Mouse (Mus musculus) brain, embryonic 14.5 days (tissue): ENCODE data around the gene S1pr4. TPM values are rescaled to one million over a fixed set of nuclear protein-coding genes. Genes with fewer than 3 reads are reported as not detected.

Experiments used
- DNase-seq: peaks from one replicate; pipeline ENCODE4 v3.0.0-alpha.2; 2011; ENCODE audit warnings: low read depth
- CTCF ChIP-seq: fragments of 200-500 bp; IDR thresholded peaks from 2 replicates; pipeline ENCODE4 v1.5.1; 2012; ENCODE audit warnings: inconsistent platforms, mild to moderate bottlenecking, moderate library complexity, borderline replicate concordance; ENCODE audit not compliant: insufficient read depth, insufficient read length; ENCODE audit errors: extremely low read depth
- POLR2A ChIP-seq: fragments of 200-500 bp; IDR thresholded peaks from 2 replicates; pipeline ENCODE4 v1.6.1; 2012; ENCODE audit warnings: mild to moderate bottlenecking, inconsistent platforms, borderline replicate concordance; ENCODE audit not compliant: poor library complexity, insufficient read depth, insufficient read length, severe bottlenecking; ENCODE audit errors: extremely low read depth
- polyA plus RNA-seq: library from polyadenylated mRNA; depleted of rRNA; stranded (reverse); fragments of >200 nt; gene quantifications from 2 replicates; pipeline ENCODE4 v1.2.3, GENCODE M21; 2012; rRNA removed

The S1pr4 gene
- polyA plus RNA-seq, 1 experiment, result 0.59 TPM

GRCm38 (mm10) chr10:81450140-81450539 lies 49.8 kb downstream of the S1pr4 start:
- peak; percentile 99 for TF ChIP-seq CTCF
- TF ChIP-seq POLR2A, result no peak
- DNase-seq, result peak; percentile 92

Other genes with a start within 250 kb of the S1pr4 start
- gene Matk, start 247.2 kb downstream of the S1pr4 start, polyA plus RNA-seq, result 30.6 and 31.9 TPM in 2 replicates
- gene Mrpl54, start 233.2 kb downstream of the S1pr4 start, polyA plus RNA-seq, result 67.0 and 72.1 TPM in 2 replicates
- gene Apba3, start 233.2 kb downstream of the S1pr4 start, polyA plus RNA-seq, result 45.2 and 47.0 TPM in 2 replicates
- gene Tjp3, start 208.6 kb downstream of the S1pr4 start, polyA plus RNA-seq, result 4.6 and 4.9 TPM in 2 replicates
- 267 and 268 TPM in 2 replicates for gene Pip5k1c, start 207.2 kb downstream of the S1pr4 start, polyA plus RNA-seq
- 41.4 and 44.3 TPM in 2 replicates for gene Cactin, start 179.0 kb downstream of the S1pr4 start, polyA plus RNA-seq
- 5.0 and 5.3 TPM in 2 replicates for gene Tbxa2r, start 171.4 kb downstream of the S1pr4 start, polyA plus RNA-seq
- 0.05 and 0.16 TPM in 2 replicates for gene Gipc3, start 156.9 kb downstream of the S1pr4 start, polyA plus RNA-seq
- 49.5 and 63.8 TPM in 2 replicates for gene Hmg20b, start 149.7 kb downstream of the S1pr4 start, polyA plus RNA-seq
- gene Mfsd12, start 142.6 kb downstream of the S1pr4 start, polyA plus RNA-seq, result 13.1 and 15.6 TPM in 2 replicates
- 0.19 and 0.25 TPM in 2 replicates for gene 4930404N11Rik, start 134.3 kb downstream of the S1pr4 start, polyA plus RNA-seq
- gene Fzr1, start 121.6 kb downstream of the S1pr4 start, polyA plus RNA-seq, result 154 and 184 TPM in 2 replicates
- 64.0 and 67.4 TPM in 2 replicates for gene Dohh, start 115.7 kb downstream of the S1pr4 start, polyA plus RNA-seq
- 6.8 and 9.6 TPM in 2 replicates for gene Gm48551, start 115.7 kb downstream of the S1pr4 start, polyA plus RNA-seq
- 8.7 and 9.4 TPM in 2 replicates for gene Gm48552, start 111.1 kb downstream of the S1pr4 start, polyA plus RNA-seq
- 3.0 and 4.2 TPM in 2 replicates for gene Smim24, start 107.1 kb downstream of the S1pr4 start, polyA plus RNA-seq
- 9.2 and 16.7 TPM in 2 replicates for gene Nfic, start 44.5 kb downstream of the S1pr4 start, polyA plus RNA-seq
- gene Celf5, start 17.4 kb downstream of the S1pr4 start, polyA plus RNA-seq, result 396 and 427 TPM in 2 replicates
- gene Ncln, start 3.7 kb downstream of the S1pr4 start, polyA plus RNA-seq, result 152 and 206 TPM in 2 replicates
- 0.95 and 1.1 TPM in 2 replicates for gene Gna15, start 24.1 kb upstream of the S1pr4 start, polyA plus RNA-seq
- 110 and 115 TPM in 2 replicates for gene Gna11, start 45.1 kb upstream of the S1pr4 start, polyA plus RNA-seq
- 568 and 696 TPM in 2 replicates for gene Aes, start 59.4 kb upstream of the S1pr4 start, polyA plus RNA-seq
- gene Tle2, start 74.4 kb upstream of the S1pr4 start, polyA plus RNA-seq, result 82.1 and 123 TPM in 2 replicates
- gene Tle6, start 100.9 kb upstream of the S1pr4 start, polyA plus RNA-seq, result 5.3 and 8.2 TPM in 2 replicates
- gene BC025920, start 106.1 kb upstream of the S1pr4 start, polyA plus RNA-seq, result 5.5 and 6.7 TPM in 2 replicates
- 75.9 and 83.4 TPM in 2 replicates for gene Sirt6, start 127.7 kb upstream of the S1pr4 start, polyA plus RNA-seq
- gene Ankrd24, start 128.4 kb upstream of the S1pr4 start, polyA plus RNA-seq, result 74.1 and 85.9 TPM in 2 replicates
- 3.0 and 3.8 TPM in 2 replicates for gene Gm10778, start 148.9 kb upstream of the S1pr4 start, polyA plus RNA-seq
- 6.6 and 6.9 TPM in 2 replicates for gene Zfp433, start 204.7 kb upstream of the S1pr4 start, polyA plus RNA-seq